Mouse (Mus musculus) olfactory bulb, adult 2 months (tissue): ENCODE measurements around the gene Zfp831.

ENCODE experiments used
- CTCF ChIP-seq: fragments of 200-500 bp; IDR thresholded peaks from 2 replicates; pipeline ENCODE4 v1.5.1; 2012; ENCODE audit warnings: low read depth, mild to moderate bottlenecking, low read length, moderate library complexity; ENCODE audit not compliant: insufficient read depth
- POLR2A ChIP-seq: fragments of 200-500 bp; IDR thresholded peaks from 2 replicates; pipeline ENCODE4 v1.6.1; 2012; ENCODE audit warnings: mild to moderate bottlenecking, low read depth, low read length, moderate library complexity; ENCODE audit not compliant: insufficient read depth

- TF ChIP-seq CTCF: no peak
- no peak for TF ChIP-seq POLR2A
These were observed 66.9 kb downstream of the Zfp831 start for GRCm38 (mm10) chr2:174710185-174710584.
